Mouse (Mus musculus): Measurements from ENCODE around the gene Tcf20. TPM values are rescaled to one million over a fixed set of nuclear protein-coding genes. Genes with fewer than 3 reads are reported as not detected.

The Tcf20 gene
- polyA plus RNA-seq, 1 experiment from 2014 or later = 13.7 TPM

DNA sequence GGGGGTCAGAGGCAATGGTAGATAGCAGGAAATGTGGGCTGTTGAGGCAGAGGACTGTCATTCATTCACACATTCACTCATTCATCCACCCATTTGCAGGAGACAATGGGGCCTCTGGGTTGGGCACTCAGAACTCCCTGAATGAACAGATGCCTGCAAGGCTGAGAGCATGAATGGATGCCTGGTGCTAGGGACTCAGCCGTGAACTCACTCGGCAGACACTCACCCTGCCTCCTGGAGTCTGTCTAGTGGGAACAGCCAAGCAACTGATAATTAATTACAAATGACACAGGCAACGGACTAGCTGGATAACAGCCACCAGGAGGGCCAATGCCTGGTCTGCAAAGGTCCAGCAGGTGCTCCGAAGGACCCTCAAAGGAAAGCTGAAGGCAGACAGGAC, 34.6 kb downstream of the Tcf20 start:
- Histone ChIP-seq H3K27me3 (peaks cover 84% of the 10 kb centered on the region), H3K9ac (replicated peaks) (no peak overlapping the region), H3K9me3 (no peaks in the 10 kb centered on the region), H3K4me1 (peaks cover 68% of the 10 kb centered on the region), H3K4me3 (no peak overlapping the region), H3K36me3 (no peaks in the 10 kb centered on the region), H3K4me2 (replicated peaks) (peak overlapping the region; percentile 24), H3K27ac (replicated peaks) (peak overlapping the region; percentile 79)
- 20% methylated on average over 4 of the region's 4 CpGs for WGBS
- peak; percentile 9; the same call in 1 of the 2 replicates for ATAC-seq (ENCODE audit: low FRiP score, low read depth)

DNA sequence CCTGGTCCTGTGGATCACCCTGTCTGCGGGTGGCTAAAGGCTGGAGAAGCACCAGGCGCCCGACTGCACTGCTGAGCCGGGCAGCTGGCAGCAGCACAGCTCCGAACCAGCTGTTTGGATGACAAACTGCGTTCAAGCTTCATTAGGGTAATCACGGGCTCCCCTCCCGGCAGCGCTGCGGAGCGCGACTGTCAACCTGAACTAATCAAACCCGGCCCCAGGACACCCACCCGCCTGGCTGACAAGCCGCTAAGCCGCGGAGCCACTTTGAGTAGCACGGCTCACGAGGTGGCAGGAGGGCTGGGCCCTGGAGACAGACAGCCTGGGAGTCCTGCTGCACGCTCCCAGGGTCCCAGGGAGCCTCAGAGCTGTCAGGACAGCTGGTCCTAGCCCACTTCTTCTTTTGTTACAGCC, 35.4 kb downstream of the Tcf20 start:
- Histone ChIP-seq H3K27ac (replicated peaks) (peak overlapping the region; percentile 79), H3K4me1 (peaks cover 66% of the 10 kb centered on the region), H3K4me3 (no peak overlapping the region), H3K9me3 (no peaks in the 10 kb centered on the region), H3K27me3 (peaks cover 83% of the 10 kb centered on the region), H3K9ac (replicated peaks) (no peak overlapping the region), H3K36me3 (no peaks in the 10 kb centered on the region), H3K4me2 (replicated peaks) (peak overlapping the region; percentile 24)
- ATAC-seq (ENCODE audit: low FRiP score, low read depth) = peak; percentile 88
- WGBS = 4% methylated on average over 20 of the region's 20 CpGs

DNA sequence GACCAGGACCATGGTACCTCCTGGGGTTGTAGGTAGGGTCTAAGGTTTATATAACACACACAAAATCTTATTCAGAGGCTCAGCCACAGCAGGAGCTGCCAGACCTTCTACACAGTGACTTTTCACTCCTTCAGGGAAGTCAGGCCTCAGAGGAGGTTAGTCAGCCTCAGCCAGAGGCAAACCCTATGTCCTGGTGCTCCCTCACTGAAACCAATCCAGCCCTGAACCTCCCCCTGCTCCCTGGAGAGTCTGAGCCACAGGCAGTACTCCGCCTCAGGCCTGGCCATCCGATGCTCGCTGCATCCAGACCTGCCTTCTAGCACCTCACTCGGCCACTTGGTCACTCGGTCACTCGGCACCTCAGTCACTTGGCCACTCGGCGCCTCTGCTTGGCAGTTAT, 37.4 kb downstream of the Tcf20 start:
- WGBS = 54% methylated on average over 8 of the region's 8 CpGs
- H3K27ac ChIP-seq (replicated peaks) = no peak overlapping the region
- no peak overlapping the region for H3K4me3 ChIP-seq
- H3K9me3 ChIP-seq = no peaks in the 10 kb centered on the region
- H3K4me2 ChIP-seq (replicated peaks) = no peak overlapping the region
- no peaks in the 10 kb centered on the region for H3K36me3 ChIP-seq
- peaks cover 53% of the 10 kb centered on the region for H3K4me1 ChIP-seq
- H3K27me3 ChIP-seq = peaks cover 63% of the 10 kb centered on the region
- H3K9ac ChIP-seq (replicated peaks) = no peak overlapping the region; the same call in 1 of the 2 replicates
- no peak for ATAC-seq (ENCODE audit: low FRiP score, low read depth)

GRCm38 (mm10) chr15:82947431-82947830, 40.2 kb downstream of the Tcf20 start:
- H3K4me3 ChIP-seq = no peak overlapping the region
- H3K9ac ChIP-seq (replicated peaks) = no peak overlapping the region
- H3K9me3 ChIP-seq = no peaks in the 10 kb centered on the region
- H3K27ac ChIP-seq (replicated peaks) = no peak overlapping the region
- WGBS = 76% methylated on average over 5 of the region's 5 CpGs
- no peak for ATAC-seq (ENCODE audit: low FRiP score, low read depth)
- H3K4me1 ChIP-seq = peaks cover 35% of the 10 kb centered on the region
- H3K4me2 ChIP-seq (replicated peaks) = no peak overlapping the region
- H3K36me3 ChIP-seq = no peaks in the 10 kb centered on the region
- H3K27me3 ChIP-seq = peaks cover 56% of the 10 kb centered on the region

- no peak for ATAC-seq (ENCODE audit: low FRiP score, low read depth)
- no peak overlapping the region for H3K4me2 ChIP-seq (replicated peaks)
- WGBS = 68% methylated on average over 9 of the region's 9 CpGs
These were observed 43.0 kb downstream of the Tcf20 start for GRCm38 (mm10) chr15:82944479-82945195.

GRCm38 (mm10) chr15:82941733-82942132, 45.9 kb downstream of the Tcf20 start:
- Histone ChIP-seq H3K27me3 (peaks cover 21% of the 10 kb centered on the region; the same call in 1 of the 2 replicates), H3K4me3 (no peak overlapping the region), H3K9me3 (no peaks in the 10 kb centered on the region), H3K36me3 (no peaks in the 10 kb centered on the region), H3K9ac (replicated peaks) (no peak overlapping the region), H3K4me2 (replicated peaks) (no peak overlapping the region), H3K4me1 (peaks cover 52% of the 10 kb centered on the region), H3K27ac (replicated peaks) (peak overlapping the region; percentile 27; the same call in 1 of the 2 replicates)
- 58% methylated on average over 8 of the region's 8 CpGs for WGBS
- ATAC-seq (ENCODE audit: low FRiP score, low read depth) = no peak

More at GRCm38 (mm10) chr15:82944479-82945195, 43.0 kb downstream of the Tcf20 start:
- H3K9ac ChIP-seq (replicated peaks) = no peak overlapping the region
- no peaks in the 10 kb centered on the region for H3K36me3 ChIP-seq
- H3K4me3 ChIP-seq = no peak overlapping the region
- H3K9me3 ChIP-seq = no peaks in the 10 kb centered on the region
- peaks cover 39% of the 10 kb centered on the region for H3K4me1 ChIP-seq
- H3K27ac ChIP-seq (replicated peaks) = no peak overlapping the region; the same call in 1 of the 2 replicates
- peaks cover 36% of the 10 kb centered on the region for H3K27me3 ChIP-seq

DNA sequence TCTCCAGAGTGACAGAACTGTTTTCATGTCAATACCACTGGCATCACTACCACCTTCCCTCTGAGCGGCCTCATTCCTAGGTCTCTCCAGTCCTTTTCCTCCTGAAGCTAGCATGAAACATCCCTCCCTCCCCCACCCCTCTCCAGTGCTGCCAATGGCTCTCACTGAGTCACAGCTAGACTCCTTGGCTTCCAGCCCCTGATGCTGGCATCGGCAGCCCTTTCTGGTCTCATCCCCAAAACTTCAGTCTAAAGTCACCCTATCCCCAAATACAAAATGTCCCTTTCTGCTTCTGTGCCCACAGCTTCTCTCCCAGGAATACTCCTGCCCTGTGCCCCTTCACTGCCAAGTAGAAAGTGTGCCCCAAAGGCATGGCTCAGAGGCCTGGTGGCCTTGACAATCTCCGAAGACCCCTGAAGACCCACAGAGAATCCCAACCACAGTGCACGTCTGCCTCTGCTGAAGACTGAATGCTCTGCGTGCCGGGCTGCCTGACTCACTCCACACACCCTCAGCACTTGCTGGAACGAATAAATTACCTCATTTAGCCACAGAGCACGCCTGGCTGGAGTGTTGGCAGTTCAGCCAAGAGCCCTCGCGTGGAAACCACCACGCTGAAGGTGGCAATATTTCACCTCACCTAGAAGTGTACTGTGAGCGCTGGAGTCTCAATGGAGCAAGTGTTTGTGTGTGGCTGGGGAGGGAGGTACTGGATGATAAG, 47.0 kb downstream of the Tcf20 start:
- 59% methylated on average over 12 of the region's 12 CpGs for WGBS
- H3K36me3 ChIP-seq = no peaks in the 10 kb centered on the region
- peaks cover 21% of the 10 kb centered on the region; the same call in 1 of the 2 replicates for H3K27me3 ChIP-seq
- H3K9ac ChIP-seq (replicated peaks) = no peak overlapping the region
- no peak overlapping the region for H3K4me2 ChIP-seq (replicated peaks)
- H3K4me3 ChIP-seq = no peak overlapping the region
- no peak overlapping the region for H3K27ac ChIP-seq (replicated peaks)
- ATAC-seq (ENCODE audit: low FRiP score, low read depth) = no peak
- peaks cover 63% of the 10 kb centered on the region for H3K4me1 ChIP-seq
- no peaks in the 10 kb centered on the region for H3K9me3 ChIP-seq

DNA sequence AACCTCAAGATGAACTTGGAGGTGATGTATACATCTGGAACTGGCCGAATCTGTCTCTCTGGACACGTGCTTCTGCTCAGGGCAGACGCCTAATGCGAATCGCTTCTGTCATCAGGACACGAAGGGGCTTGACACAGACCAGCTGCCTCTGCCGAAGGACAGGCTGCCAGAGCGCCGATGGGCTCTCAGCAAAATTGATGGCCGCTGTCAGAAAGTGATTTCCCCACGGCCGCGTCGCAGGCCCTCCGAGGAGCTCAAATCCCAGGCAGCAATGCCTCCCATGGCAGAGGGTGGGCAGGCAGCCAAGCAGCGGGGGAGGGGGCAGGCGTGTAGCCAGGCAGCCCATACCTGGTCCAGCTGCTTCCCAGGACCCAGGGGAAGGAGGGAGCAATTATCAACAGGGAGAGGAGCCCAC, 49.5 kb downstream of the Tcf20 start:
- Histone ChIP-seq H3K27ac (replicated peaks) (peak overlapping the region; percentile 43), H3K4me3 (no peak overlapping the region), H3K4me2 (replicated peaks) (peak overlapping the region; percentile 18; the same call in 1 of the 2 replicates), H3K36me3 (no peaks in the 10 kb centered on the region), H3K9ac (replicated peaks) (no peak overlapping the region; the same call in 1 of the 2 replicates), H3K27me3 (peaks cover 12% of the 10 kb centered on the region; the same call in 1 of the 2 replicates), H3K4me1 (peaks cover 86% of the 10 kb centered on the region), H3K9me3 (no peaks in the 10 kb centered on the region)
- 37% methylated on average over 17 of the region's 17 CpGs for WGBS
- peak; percentile 48; the same call in 1 of the 2 replicates for ATAC-seq (ENCODE audit: low FRiP score, low read depth)

DNA sequence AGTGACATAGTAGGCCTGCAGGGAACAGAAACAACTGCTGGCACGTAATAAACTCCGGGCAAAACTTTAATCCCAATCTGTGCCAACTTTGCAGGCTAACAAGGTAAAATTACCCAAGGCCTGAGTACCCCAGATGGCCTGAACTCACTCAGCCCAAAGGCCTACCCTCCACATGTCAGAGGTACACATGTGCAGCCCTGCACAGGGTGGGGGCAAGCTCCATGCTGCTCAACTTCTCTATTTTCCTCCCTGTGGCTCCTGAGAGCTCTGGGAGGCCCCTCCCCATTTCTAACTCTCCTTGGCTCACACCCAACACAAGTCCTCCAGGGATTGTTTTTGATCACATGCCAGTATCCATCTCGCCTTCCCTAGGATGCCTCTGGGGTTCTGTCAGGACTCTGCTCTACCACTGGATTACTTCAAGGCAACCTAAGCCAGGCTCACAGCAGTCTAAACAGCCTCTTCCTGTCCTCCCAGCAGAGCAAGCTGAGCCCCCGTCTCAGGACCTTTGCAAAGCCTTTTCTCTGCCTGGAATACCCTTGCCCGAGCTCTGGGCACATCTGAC, 50.2 kb downstream of the Tcf20 start:
- Histone ChIP-seq H3K27me3 (peaks cover 8% of the 10 kb centered on the region; the same call in 1 of the 2 replicates), H3K9ac (replicated peaks) (no peak overlapping the region), H3K4me3 (no peak overlapping the region), H3K36me3 (no peaks in the 10 kb centered on the region), H3K4me2 (replicated peaks) (0 out of 2 replicates have a peak overlapping the region, but pooled peaks have one; percentile 0), H3K27ac (replicated peaks) (peak overlapping the region; percentile 43), H3K4me1 (peaks cover 88% of the 10 kb centered on the region), H3K9me3 (no peaks in the 10 kb centered on the region)
- ATAC-seq (ENCODE audit: low FRiP score, low read depth) = no peak
- WGBS = 66% methylated on average over 5 of the region's 5 CpGs

DNA sequence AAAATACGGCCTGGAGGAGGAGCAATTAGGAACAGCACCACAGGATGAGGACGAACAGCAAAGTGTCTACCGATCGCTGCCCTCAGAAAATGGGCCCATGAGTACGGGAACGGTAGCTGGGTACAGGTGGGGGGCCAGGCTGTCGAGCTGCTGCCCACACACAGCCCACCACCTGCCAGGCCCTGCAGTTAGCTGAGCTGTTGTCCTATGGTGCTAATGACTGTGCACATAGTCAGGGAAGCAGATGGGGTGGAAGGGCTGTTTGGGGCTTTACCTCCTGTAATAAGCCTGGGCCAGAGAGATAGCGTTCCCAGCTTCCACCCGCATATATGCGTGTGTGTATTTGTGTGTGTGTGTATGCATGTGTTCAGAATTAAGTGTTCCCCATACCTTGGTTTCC, 52.7 kb downstream of the Tcf20 start:
- Histone ChIP-seq H3K4me1 (peaks cover 75% of the 10 kb centered on the region), H3K9ac (replicated peaks) (no peak overlapping the region), H3K9me3 (no peaks in the 10 kb centered on the region), H3K27me3 (peaks cover 12% of the 10 kb centered on the region), H3K27ac (replicated peaks) (0 out of 2 replicates have a peak overlapping the region, but pooled peaks have one; percentile 2), H3K4me2 (replicated peaks) (no peak overlapping the region), H3K36me3 (no peaks in the 10 kb centered on the region), H3K4me3 (no peak overlapping the region)
- 86% methylated on average over 10 of the region's 10 CpGs for WGBS
- ATAC-seq (ENCODE audit: low FRiP score, low read depth) = no peak

- Histone ChIP-seq H3K36me3 (no peaks in the 10 kb centered on the region), H3K9me3 (no peaks in the 10 kb centered on the region), H3K4me1 (peaks cover 83% of the 10 kb centered on the region), H3K27me3 (peaks cover 15% of the 10 kb centered on the region), H3K9ac (replicated peaks) (no peak overlapping the region), H3K4me3 (no peak overlapping the region), H3K4me2 (replicated peaks) (no peak overlapping the region), H3K27ac (replicated peaks) (peak overlapping the region; percentile 52)
- no peak for ATAC-seq (ENCODE audit: low FRiP score, low read depth)
- WGBS = 24% methylated on average over 4 of the region's 4 CpGs
These were observed 54.6 kb downstream of the Tcf20 start for GRCm38 (mm10) chr15:82932936-82933650.
